Mouse (Mus musculus): ENCODE measurements around the gene C1qtnf9. TPM values are rescaled to one million over a fixed set of nuclear protein-coding genes. Genes with fewer than 3 reads are reported as not detected.

C1qtnf9 gene
- polyA plus RNA-seq, 1 experiment from 2014 or later = 0.07 TPM

- no peaks in the 10 kb centered on the region for H3K9me3 ChIP-seq
- WGBS = 82% methylated on average over 2 of the region's 2 CpGs
- no peak for DNase-seq (ENCODE audit: extremely low spot score, low spot score)
- H3K4me1 ChIP-seq = peaks cover 6% of the 10 kb centered on the region; the same call in 1 of the 2 replicates
- no peaks in the 10 kb centered on the region for H3K36me3 ChIP-seq (replicated peaks)
- H3K4me3 ChIP-seq = no peak overlapping the region
- H3K27me3 ChIP-seq (ENCODE audit: poor library complexity, severe bottlenecking) = no peaks in the 10 kb centered on the region
- no peak overlapping the region for H3K27ac ChIP-seq
These were observed 5.5 kb downstream of the C1qtnf9 start for GRCm38 (mm10) chr14:60773476-60773875.

DNA sequence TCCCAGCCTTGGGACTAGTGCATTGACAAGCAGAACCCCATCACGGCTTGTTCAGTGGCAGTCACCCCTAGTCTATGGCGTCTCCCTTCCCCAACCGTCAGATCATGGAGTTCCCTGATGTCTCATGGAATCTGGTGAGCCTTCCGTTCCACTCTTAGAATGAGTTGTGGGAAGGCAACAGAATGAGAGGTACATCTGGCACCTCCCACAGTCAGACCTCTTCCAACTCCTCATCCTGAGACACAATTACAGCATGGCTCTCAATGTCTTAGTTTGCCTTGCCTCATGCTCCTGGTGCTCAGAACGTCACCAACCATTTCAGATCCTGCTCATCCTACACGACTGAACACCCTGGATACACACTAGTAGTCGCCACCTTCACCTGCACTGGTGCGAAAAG is 8.6 kb downstream of the C1qtnf9 start:
- DNase-seq (ENCODE audit: extremely low spot score, low spot score) = no peak
- no peaks in the 10 kb centered on the region for H3K27me3 ChIP-seq (ENCODE audit: poor library complexity, severe bottlenecking)
- H3K4me1 ChIP-seq = no peaks in the 10 kb centered on the region
- H3K4me3 ChIP-seq = no peak overlapping the region
- H3K27ac ChIP-seq = no peak overlapping the region
- H3K36me3 ChIP-seq (replicated peaks) = no peaks in the 10 kb centered on the region
- H3K9me3 ChIP-seq = no peaks in the 10 kb centered on the region
- 92% methylated on average over 8 of the region's 8 CpGs for WGBS

DNA sequence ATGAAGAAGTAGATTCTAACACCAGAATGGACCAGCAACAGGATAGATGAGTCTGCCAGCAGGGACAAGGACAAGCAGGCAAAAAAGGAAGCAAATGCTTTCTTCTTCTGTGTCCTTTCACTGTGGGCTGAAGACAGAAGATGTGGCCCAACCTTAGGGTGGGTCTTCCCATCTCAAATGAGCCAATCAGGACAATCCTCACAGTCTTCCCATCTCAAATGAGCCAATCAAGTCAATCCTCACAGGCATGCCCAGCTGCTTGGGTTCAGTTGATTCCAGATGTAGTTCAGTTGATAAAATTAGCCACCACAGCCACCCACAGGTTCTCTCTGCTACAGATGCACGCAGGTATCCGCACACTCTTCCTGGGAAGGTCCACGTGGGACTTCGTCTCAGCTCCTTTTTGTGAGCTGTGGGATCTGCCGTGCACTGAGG is 9.6 kb downstream of the C1qtnf9 start:
- no peaks in the 10 kb centered on the region for H3K36me3 ChIP-seq (replicated peaks)
- 92% methylated on average over 5 of the region's 5 CpGs for WGBS
- H3K4me1 ChIP-seq = peaks cover 5% of the 10 kb centered on the region; the same call in 1 of the 2 replicates
- DNase-seq (ENCODE audit: extremely low spot score, low spot score) = no peak
- no peaks in the 10 kb centered on the region; the same call in 1 of the 2 replicates for H3K27me3 ChIP-seq (ENCODE audit: poor library complexity, severe bottlenecking)
- H3K9me3 ChIP-seq = no peaks in the 10 kb centered on the region
- H3K27ac ChIP-seq = no peak overlapping the region
- no peak overlapping the region for H3K4me3 ChIP-seq

GRCm38 (mm10) chr14:60779198-60779597 is 11.3 kb downstream of the C1qtnf9 start:
- no peaks in the 10 kb centered on the region for H3K36me3 ChIP-seq (replicated peaks)
- 92% methylated on average over 7 of the region's 7 CpGs for WGBS
- peaks cover 5% of the 10 kb centered on the region; the same call in 1 of the 2 replicates for H3K4me1 ChIP-seq
- H3K27me3 ChIP-seq (ENCODE audit: poor library complexity, severe bottlenecking) = peaks cover 9% of the 10 kb centered on the region
- H3K27ac ChIP-seq = no peak overlapping the region
- no peaks in the 10 kb centered on the region for H3K9me3 ChIP-seq
- H3K4me3 ChIP-seq = no peak overlapping the region
- DNase-seq (ENCODE audit: extremely low spot score, low spot score) = no peak

GRCm38 (mm10) chr14:60782121-60782656 is 14.3 kb downstream of the C1qtnf9 start:
- DNase-seq (ENCODE audit: extremely low spot score, low spot score) = no peak
- H3K36me3 ChIP-seq (replicated peaks) = peaks cover under 1% of the 10 kb centered on the region
- 49% methylated on average over 7 of the region's 7 CpGs for WGBS
- H3K9me3 ChIP-seq = no peaks in the 10 kb centered on the region
- H3K27ac ChIP-seq = no peak overlapping the region
- H3K27me3 ChIP-seq (ENCODE audit: poor library complexity, severe bottlenecking) = peaks cover 9% of the 10 kb centered on the region
- no peak overlapping the region for H3K4me3 ChIP-seq
- H3K4me1 ChIP-seq = peaks cover 15% of the 10 kb centered on the region

DNA sequence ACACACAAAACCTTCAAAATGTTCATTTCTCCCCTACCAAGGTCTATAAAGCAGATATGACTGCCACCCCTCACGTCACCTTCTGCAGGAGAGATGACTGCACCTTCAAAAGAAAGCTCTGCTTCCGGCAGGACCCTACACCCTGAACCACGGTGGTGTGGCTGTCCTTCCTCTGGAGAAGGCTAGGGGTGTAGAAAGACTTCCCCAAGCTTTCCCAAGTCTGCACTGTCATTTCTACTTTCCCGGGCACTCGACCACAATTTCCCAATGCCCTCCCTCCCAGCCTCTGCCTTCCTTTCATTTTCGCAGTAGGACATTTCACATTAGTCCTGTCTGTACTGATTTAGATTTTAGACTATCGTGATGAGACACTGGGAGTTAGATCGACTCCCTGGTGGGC is 15.3 kb downstream of the C1qtnf9 start:
- peaks cover 9% of the 10 kb centered on the region for H3K27me3 ChIP-seq (ENCODE audit: poor library complexity, severe bottlenecking)
- H3K4me1 ChIP-seq = peaks cover 15% of the 10 kb centered on the region
- 55% methylated on average over 8 of the region's 8 CpGs for WGBS
- no peaks in the 10 kb centered on the region for H3K9me3 ChIP-seq
- no peak overlapping the region for H3K4me3 ChIP-seq
- no peak for DNase-seq (ENCODE audit: extremely low spot score, low spot score)
- peaks cover 11% of the 10 kb centered on the region for H3K36me3 ChIP-seq (replicated peaks)
- H3K27ac ChIP-seq = 0 out of 2 replicates have a peak overlapping the region, but pooled peaks have one; percentile 25

DNA sequence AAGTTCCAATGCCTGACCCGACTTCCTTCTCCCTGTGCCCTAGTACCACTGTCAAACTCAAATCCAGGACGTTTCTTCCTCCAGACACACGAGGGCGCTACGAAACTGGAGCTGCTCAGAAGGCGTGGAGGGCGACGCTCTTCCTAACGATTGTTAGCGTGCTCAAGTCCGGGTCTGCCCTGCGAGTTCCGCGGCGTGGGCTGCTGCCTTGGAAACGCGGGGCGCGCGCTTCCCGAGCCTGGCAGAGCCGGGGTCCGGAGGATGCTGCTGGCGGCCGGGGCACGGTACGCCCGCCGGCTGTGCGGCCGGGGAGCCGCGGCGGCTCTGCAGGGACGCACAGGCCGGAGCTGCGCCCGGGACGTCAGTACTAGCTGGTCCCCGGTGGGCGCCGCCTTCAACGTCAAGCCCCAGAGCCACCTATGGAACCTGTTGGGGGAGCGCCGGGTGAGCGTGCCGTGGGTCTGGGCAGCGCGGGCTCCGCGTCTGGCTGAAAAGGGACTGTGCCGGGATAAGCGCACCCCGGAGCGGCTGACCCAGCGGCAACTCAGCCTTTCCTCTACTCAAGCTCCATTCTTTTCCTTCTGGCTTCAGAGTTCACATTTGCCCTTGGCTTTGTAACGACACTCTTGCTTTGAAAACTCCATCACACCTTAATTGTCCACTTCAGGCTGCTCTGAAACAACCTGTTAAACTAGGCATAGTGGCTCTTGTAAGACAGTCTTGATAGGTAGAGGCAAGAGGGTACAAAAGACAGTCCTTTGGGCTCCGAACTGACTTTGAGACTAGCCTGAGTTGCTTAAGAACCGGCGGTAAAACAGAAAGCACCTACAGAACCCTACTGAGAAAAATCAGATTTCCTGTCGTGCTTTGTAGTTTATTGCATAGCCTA is 16.7 kb downstream of the C1qtnf9 start, which contains the start of gene Mipep:
TSS of gene Mipep (plus strand) at position 147 of the 889 bp plus-strand sequence.
- peak within 1 kb of the TSS; percentile 90 for H3K27ac ChIP-seq
- H3K4me3 ChIP-seq = peak within 1 kb of the TSS; percentile 72
- H3K9me3 ChIP-seq = no peaks in the 10 kb centered on the region
- H3K36me3 ChIP-seq (replicated peaks) = peaks cover 21% of the 10 kb centered on the region
- peaks cover 15% of the 10 kb centered on the region for H3K4me1 ChIP-seq
- peak; percentile 88 for DNase-seq (ENCODE audit: extremely low spot score, low spot score)
- peaks cover 9% of the 10 kb centered on the region for H3K27me3 ChIP-seq (ENCODE audit: poor library complexity, severe bottlenecking)
- under 1% methylated on average over 61 of the region's 61 CpGs for WGBS

DNA sequence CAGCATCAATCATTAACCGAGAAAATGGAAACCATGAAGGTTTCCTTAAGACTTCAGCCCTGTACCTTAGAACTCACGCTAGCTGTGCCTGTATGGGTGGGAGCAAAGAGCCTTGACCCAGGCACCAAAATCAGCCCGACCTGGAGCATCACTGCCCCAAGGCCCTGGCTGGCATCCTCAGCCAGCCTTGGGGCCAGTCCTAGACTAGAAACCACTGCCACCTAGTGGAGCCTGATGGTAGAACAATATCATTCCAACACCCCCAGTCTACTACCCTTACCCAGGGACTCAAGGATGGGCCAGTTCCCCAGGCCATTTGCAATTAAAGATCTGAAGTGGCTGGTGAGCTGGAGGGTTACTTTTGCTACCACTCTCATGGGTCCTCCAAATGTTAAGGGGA is 22.2 kb downstream of the C1qtnf9 start:
- peaks cover 49% of the 10 kb centered on the region for H3K36me3 ChIP-seq (replicated peaks)
- 44% methylated on average over 3 of the region's 3 CpGs for WGBS
- no peak overlapping the region for H3K4me3 ChIP-seq
- H3K4me1 ChIP-seq = peaks cover 7% of the 10 kb centered on the region
- H3K27ac ChIP-seq = no peak overlapping the region
- DNase-seq (ENCODE audit: extremely low spot score, low spot score) = peak; percentile 38
- no peaks in the 10 kb centered on the region for H3K9me3 ChIP-seq
- no peaks in the 10 kb centered on the region for H3K27me3 ChIP-seq (ENCODE audit: poor library complexity, severe bottlenecking)

DNA sequence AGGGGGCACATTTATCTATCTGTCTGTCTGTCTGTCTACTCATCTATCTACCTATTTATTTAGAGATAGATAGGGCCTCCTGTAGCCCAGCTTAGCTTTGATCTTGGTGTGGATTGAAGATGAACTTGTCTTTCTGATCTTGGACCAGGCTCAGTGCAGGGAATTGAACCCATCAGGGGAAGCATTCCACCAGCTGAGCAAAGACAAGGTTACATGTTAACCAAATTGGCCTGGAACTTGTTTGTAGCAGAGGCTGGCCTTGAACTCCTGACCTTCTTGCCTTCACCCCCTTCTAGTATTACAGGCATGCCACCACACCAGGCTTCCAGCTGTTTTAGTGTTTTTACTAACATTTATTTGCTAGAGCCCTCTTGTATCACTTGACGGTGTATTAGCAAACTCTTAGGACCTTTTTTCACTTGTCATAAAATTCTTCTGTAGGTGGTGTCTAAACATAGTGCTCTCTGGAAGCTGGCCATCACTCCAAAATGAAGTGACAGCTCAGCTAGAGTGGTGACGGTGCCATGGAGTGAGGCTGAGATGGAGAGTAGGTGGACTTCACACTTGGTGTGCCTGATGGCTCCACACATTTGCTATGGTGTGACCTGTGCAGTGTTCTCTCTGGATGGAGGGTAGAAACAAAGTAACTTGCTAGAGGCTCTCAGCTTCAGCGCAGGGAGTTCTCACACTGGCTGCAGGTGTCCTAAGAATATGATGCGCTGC is 28.8 kb downstream of the C1qtnf9 start:
- H3K36me3 ChIP-seq (replicated peaks) = peaks cover 58% of the 10 kb centered on the region
- no peak for DNase-seq (ENCODE audit: extremely low spot score, low spot score)
- H3K27me3 ChIP-seq (ENCODE audit: poor library complexity, severe bottlenecking) = no peaks in the 10 kb centered on the region
- 86% methylated on average over 4 of the region's 4 CpGs for WGBS
- no peak overlapping the region for H3K4me3 ChIP-seq
- no peak overlapping the region for H3K27ac ChIP-seq
- H3K4me1 ChIP-seq = no peaks in the 10 kb centered on the region
- H3K9me3 ChIP-seq = no peaks in the 10 kb centered on the region

GRCm38 (mm10) chr14:60797596-60797995 is 29.7 kb downstream of the C1qtnf9 start:
- Histone ChIP-seq H3K9me3 (no peaks in the 10 kb centered on the region), H3K4me1 (no peaks in the 10 kb centered on the region), H3K4me3 (no peak overlapping the region), H3K27ac (no peak overlapping the region), H3K36me3 (replicated peaks) (peaks cover 58% of the 10 kb centered on the region), H3K27me3 (ENCODE audit: poor library complexity, severe bottlenecking) (no peaks in the 10 kb centered on the region)
- 93% methylated on average over 5 of the region's 5 CpGs for WGBS
- no peak for DNase-seq (ENCODE audit: extremely low spot score, low spot score)

- H3K36me3 ChIP-seq (replicated peaks) = peaks cover 69% of the 10 kb centered on the region
- no peak overlapping the region for H3K27ac ChIP-seq
- no peak for DNase-seq (ENCODE audit: extremely low spot score, low spot score)
- WGBS = 95% methylated on average over 4 of the region's 4 CpGs
- H3K9me3 ChIP-seq = no peaks in the 10 kb centered on the region
- no peaks in the 10 kb centered on the region for H3K4me1 ChIP-seq
- no peak overlapping the region for H3K4me3 ChIP-seq
- no peaks in the 10 kb centered on the region for H3K27me3 ChIP-seq (ENCODE audit: poor library complexity, severe bottlenecking)
These were observed 30.8 kb downstream of the C1qtnf9 start for GRCm38 (mm10) chr14:60798721-60799120.

- 55% methylated on average over 9 of the region's 9 CpGs for WGBS
- Histone ChIP-seq H3K36me3 (replicated peaks) (peaks cover 82% of the 10 kb centered on the region), H3K4me3 (no peak overlapping the region), H3K9me3 (no peaks in the 10 kb centered on the region), H3K4me1 (no peaks in the 10 kb centered on the region), H3K27ac (no peak overlapping the region), H3K27me3 (ENCODE audit: poor library complexity, severe bottlenecking) (no peaks in the 10 kb centered on the region)
- DNase-seq (ENCODE audit: extremely low spot score, low spot score) = no peak
These were observed 32.1 kb downstream of the C1qtnf9 start for GRCm38 (mm10) chr14:60799762-60800728.

All from forebrain, embryonic 10.5 days (tissue).